In genomic region chr4:155760613-155761355, GRCm38 (mm10) we compare ENCODE assay signal across 7 mouse cellular contexts. TPM values are rescaled to one million over a fixed set of nuclear protein-coding genes. Genes with fewer than 3 reads are reported as not detected.
DNase-seq lines count a peak whose midpoint lies in the region; ATAC-seq lines count a peak whose summit lies in the region.

Gene Atad3a, minus strand, starts transcription at chr4:155761093.

- under 1% methylated on average over 66 of the region's 68 CpGs for WGBS in embryonic facial prominence, embryonic 11.5 days
- under 1% methylated on average over 68 of the region's 68 CpGs for WGBS in limb, embryonic 10.5 days
- under 1% methylated on average over 68 of the region's 68 CpGs for WGBS in midbrain, embryonic 13.5 days

- H3K36me3 ChIP-seq in embryonic facial prominence, embryonic 11.5 days (replicated peaks; ENCODE audit: control insufficient read depth, insufficient read depth, low read depth, low read length), result peaks cover 4% of the 10 kb centered on the region
- H3K36me3 ChIP-seq in limb, embryonic 10.5 days, result peaks cover 29% of the 10 kb centered on the region
- H3K36me3 ChIP-seq in midbrain, embryonic 13.5 days, result peaks cover 18% of the 10 kb centered on the region

- H3K4me3 ChIP-seq in embryonic facial prominence, embryonic 11.5 days (ENCODE audit: low read depth, low read length), result peak within 1 kb of the TSS; percentile 88
- peak within 1 kb of the TSS; percentile 85 for H3K4me3 ChIP-seq in limb, embryonic 10.5 days
- peak within 1 kb of the TSS; percentile 91 for H3K4me3 ChIP-seq in midbrain, embryonic 13.5 days (replicated peaks)

- no peaks in the 10 kb centered on the region; the same call in none of the 2 replicates for H3K4me1 ChIP-seq in embryonic facial prominence, embryonic 11.5 days (ENCODE audit: control insufficient read depth, insufficient read depth, low read length)
- peaks cover 32% of the 10 kb centered on the region for H3K4me1 ChIP-seq in limb, embryonic 10.5 days
- peaks cover 26% of the 10 kb centered on the region for H3K4me1 ChIP-seq in midbrain, embryonic 13.5 days (replicated peaks)

- H3K27ac ChIP-seq in embryonic facial prominence, embryonic 11.5 days (replicated peaks; ENCODE audit: low read depth, low read length), result peak within 1 kb of the TSS; percentile 0; the same call in 1 of the 2 replicates
- H3K27ac ChIP-seq in limb, embryonic 10.5 days, result peak within 1 kb of the TSS; percentile 83
- H3K27ac ChIP-seq in midbrain, embryonic 13.5 days, result no peak within 1 kb of the TSS

- peak within 1 kb of the TSS; percentile 87 for H3K4me2 ChIP-seq in embryonic facial prominence, embryonic 11.5 days (ENCODE audit: low read depth, low read length)
- H3K4me2 ChIP-seq in midbrain, embryonic 13.5 days (replicated peaks), result peak within 1 kb of the TSS; percentile 99

- DNase-seq in adrenal gland, postnatal 14 days, result peak; percentile 98
- DNase-seq in embryonic facial prominence, embryonic 11.5 days (ENCODE audit: low spot score), result peak; percentile 97
- peak; percentile 96 for DNase-seq in kidney, adult 11 months
- DNase-seq in limb, embryonic 10.5 days (ENCODE audit: low spot score), result peak; percentile 98
- peak; percentile 97 for DNase-seq in spleen, adult 12 weeks (ENCODE audit: low spot score)

- no peaks in the 10 kb centered on the region for H3K9me3 ChIP-seq in embryonic facial prominence, embryonic 11.5 days (replicated peaks; ENCODE audit: control insufficient read depth, low read length)
- no peaks in the 10 kb centered on the region for H3K9me3 ChIP-seq in limb, embryonic 10.5 days (replicated peaks)
- H3K9me3 ChIP-seq in midbrain, embryonic 13.5 days, result no peaks in the 10 kb centered on the region

- H3K9ac ChIP-seq in embryonic facial prominence, embryonic 11.5 days (replicated peaks; ENCODE audit: low read length), result peak within 1 kb of the TSS; percentile 70
- peak within 1 kb of the TSS; percentile 86 for H3K9ac ChIP-seq in midbrain, embryonic 13.5 days (replicated peaks)

- no peaks in the 10 kb centered on the region for H3K27me3 ChIP-seq in embryonic facial prominence, embryonic 11.5 days (ENCODE audit: control insufficient read depth, insufficient read depth, low read length)
- H3K27me3 ChIP-seq in limb, embryonic 10.5 days (ENCODE audit: low read depth, poor library complexity, severe bottlenecking), result no peaks in the 10 kb centered on the region
- no peaks in the 10 kb centered on the region for H3K27me3 ChIP-seq in midbrain, embryonic 13.5 days

- ATAC-seq in embryonic facial prominence, embryonic 11.5 days (replicated peaks; ENCODE audit: insufficient number of reproducible peaks, low FRiP score, low TSS enrichment, low read depth), result peak; percentile 95
- ATAC-seq in granulocyte monocyte progenitor cell, adult 5-6 weeks (replicated peaks; ENCODE audit: poor library complexity, severe bottlenecking), result peak; percentile 95
- ATAC-seq in midbrain, embryonic 13.5 days, result peak; percentile 97

RNA-seq across cellular contexts. Expression of gene Atad3a, which starts in this region (rescaled TPM):
- total RNA-seq in adrenal gland, postnatal 14 days (2021), result 117 and 127 TPM in 2 replicates
- 79.0 and 87.2 TPM in 2 replicates for polyA plus RNA-seq in embryonic facial prominence, embryonic 11.5 days (2014; fragmentation: Nextera tagmentation; extraction: Ambion mirVana)
- 66.8 and 134 TPM in 2 replicates for total RNA-seq in granulocyte monocyte progenitor cell, adult 5-6 weeks (2014; fragmentation: Nextera tagmentation)
- total RNA-seq in granulocyte monocyte progenitor cell, adult 5-6 weeks (2017), result 95.3 and 118 TPM in 2 replicates
- polyA plus RNA-seq in limb, embryonic 10.5 days (2016; fragmentation: Nextera tagmentation; extraction: Ambion mirVana), result 138 and 161 TPM in 2 replicates
- polyA plus RNA-seq in midbrain, embryonic 13.5 days (2015; fragmentation: Nextera tagmentation; extraction: Ambion mirVana), result 82.1 and 84.8 TPM in 2 replicates
